Mouse (Mus musculus) liver, adult (tissue): ENCODE measurements around the gene Gpc5.

Source experiments
- GATA4 ChIP-seq: IDR thresholded peaks from 2 replicates; pipeline ENCODE4 v1.6.1; 2014; ENCODE audit warnings: mild to moderate bottlenecking, low read length; ENCODE audit not compliant: insufficient replicate concordance

Gene Gpc5

DNA sequence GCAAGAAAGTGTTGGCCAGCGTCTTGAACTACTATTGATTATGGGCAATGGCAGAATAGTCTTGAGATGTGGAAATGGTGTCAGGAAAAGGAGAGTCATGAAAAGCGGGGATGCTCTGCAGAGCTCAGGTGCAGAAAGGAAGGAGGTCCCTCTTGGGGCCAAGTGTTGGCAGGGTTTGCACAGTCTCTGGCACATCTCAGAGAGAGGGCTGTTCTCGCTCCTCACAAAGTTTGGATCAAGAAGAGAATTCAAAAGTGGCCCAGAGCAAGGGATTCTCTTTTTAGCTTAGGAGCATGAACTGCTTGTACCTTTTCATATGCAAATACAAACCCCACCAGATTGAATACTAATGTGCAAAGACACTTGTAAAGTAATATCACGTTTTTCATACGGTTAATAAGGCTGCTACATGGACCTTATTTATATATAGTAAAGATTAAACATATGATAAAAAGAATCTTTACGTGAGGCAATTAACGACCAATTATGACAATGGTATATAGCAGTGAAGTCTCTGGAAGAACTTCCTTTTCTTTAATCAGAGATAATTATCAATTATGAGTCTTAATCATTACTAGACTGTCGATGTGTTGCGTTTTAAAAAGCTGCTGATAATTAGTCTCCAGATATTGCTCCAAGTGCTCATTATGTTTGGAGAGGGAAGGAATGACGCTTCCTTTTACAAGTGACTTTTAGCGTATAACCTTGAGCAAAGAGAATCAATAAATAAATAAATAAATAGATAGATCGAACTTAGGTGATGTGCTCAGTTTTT, 10.1 kb upstream of the Gpc5 start:
- no peak for TF ChIP-seq GATA4

DNA sequence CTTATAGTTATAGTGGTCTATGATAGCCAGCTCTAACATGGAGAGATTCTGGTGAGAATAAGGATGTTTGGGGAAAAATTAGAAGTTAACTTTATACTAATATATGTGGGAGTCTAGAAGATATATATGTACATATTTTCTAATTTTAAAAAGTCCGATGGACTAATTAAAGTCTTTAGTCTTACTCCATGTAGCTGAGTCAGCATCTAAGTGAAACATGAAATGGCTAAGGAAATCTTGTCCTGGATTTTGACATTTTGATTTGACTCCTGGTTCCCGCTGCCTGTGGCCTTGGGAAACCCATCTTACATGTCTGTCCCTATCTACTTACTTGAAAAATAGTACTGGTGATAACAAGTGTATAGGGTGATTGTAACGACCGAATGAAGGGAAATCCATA, 1.5 kb upstream of the Gpc5 start:
- no peak for TF ChIP-seq GATA4

GRCm38 (mm10) chr14:115092510-115092909, 495 bp downstream of the Gpc5 start:
- TF ChIP-seq GATA4 = no peak

DNA sequence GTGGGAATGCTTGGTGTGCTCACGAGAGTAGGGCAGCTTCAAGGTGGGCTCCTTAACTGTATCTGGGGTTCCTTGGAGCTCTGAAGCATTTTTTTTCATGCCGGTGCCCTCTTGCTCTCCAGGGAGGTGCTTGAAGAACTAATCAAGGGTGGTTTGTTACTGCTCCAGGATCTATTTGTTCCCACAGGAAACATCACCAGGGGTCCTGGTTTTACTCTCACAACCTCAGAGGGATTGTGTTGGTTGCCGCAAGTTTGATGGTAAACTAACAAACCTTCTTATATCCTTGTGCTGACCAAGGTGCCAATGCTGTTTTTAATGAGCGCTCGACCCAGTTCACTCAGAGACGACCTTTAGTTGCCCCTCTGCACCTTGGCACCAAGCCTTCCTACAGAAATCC, 937 bp downstream of the Gpc5 start:
- TF ChIP-seq GATA4 = no peak

DNA sequence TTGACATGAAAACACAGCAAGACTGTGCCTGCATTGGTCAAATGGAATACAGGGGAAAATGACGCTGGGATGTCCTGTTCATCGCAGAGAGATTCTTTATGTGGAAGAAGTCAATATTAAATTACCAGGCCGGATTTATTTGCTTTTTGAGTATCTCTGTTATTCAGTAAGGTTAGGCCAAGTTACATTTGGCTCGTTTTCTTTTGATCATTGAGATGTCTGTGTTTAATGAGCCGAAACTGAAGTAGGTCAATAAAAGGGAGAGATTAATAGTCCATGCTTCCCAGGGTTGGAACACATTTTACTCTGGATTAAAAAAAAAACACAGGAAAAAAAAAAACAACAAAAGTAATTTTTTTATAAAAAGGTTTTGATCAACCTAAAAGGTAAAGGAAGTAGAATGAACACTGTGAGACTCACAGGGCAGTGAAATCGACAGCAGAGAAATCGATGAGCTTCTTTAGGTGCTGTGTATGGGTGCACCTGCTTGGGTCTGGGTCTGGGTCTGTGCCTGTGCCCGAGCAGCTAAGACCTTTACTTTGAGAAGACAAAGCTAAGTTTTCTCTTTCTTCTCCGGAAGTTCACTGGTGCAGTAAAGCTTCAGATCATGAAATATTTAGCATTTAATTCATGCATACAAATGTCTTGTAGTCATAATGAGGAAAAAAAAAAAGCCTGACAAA, 8.7 kb downstream of the Gpc5 start:
- TF ChIP-seq GATA4 = no peak

DNA sequence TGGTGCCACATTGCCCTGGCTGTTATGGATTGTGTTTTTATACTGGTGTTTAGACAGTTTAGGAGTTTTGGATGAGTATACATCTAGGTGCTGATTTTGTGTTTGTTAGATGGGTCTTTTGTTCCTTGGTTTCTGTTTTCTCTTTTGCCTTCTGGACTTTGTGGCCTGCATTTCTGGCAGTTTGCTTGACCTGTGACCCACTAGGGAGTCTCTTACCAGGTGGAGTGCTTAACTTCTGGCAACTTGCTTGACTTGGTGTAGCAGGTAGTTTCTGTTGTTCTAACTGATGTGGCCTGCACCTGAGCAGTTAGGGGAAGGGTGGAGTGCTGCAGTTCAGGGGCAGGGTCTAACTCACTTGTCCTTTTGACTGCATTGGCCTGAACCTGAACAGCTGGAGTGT, 14.3 kb downstream of the Gpc5 start:
- no peak for TF ChIP-seq GATA4

GRCm38 (mm10) chr14:115107467-115107866, 15.5 kb downstream of the Gpc5 start:
- TF ChIP-seq GATA4 = no peak

DNA sequence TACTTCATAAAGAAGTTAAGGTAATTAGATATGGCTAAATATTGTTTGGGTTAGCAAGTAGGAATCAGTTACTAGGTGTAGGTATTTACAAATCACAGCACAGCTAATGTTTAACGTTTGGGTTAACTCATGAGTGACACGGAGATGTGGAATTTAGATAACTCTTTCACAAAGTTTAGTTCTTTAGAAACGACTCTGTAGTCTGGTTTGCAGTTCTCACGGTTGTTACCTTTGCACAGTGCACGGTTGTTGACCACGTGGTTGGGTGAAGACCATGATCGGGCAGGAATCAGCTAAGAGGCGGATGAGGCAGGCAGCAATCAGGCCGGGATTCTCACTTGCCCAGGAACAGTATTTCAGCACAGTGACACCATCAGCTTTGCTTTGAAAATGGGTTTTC, 26.6 kb downstream of the Gpc5 start:
- TF ChIP-seq GATA4 = no peak

- TF ChIP-seq GATA4 = no peak
Observed at GRCm38 (mm10) chr14:115148821-115149220, 56.8 kb downstream of the Gpc5 start.

DNA sequence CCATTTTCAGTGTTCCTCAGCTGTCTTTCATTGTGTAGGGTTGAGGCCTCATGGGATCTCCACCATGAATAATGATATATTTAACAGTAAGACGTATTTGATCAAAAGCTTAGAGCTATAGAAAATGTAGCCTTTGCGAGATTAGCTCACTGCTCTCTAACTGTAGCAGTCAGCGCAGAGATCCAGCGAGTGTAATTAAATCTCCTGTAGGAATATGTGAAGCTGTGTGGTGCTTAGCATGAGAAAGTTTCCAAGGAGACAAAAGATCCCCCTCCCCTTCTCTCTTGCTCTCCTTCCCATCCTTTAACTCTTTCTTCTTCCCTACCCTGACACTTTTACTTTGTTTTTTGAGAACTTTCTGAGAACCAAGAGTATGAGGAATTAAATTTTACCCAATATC, 64.6 kb downstream of the Gpc5 start:
- no peak for TF ChIP-seq GATA4

DNA sequence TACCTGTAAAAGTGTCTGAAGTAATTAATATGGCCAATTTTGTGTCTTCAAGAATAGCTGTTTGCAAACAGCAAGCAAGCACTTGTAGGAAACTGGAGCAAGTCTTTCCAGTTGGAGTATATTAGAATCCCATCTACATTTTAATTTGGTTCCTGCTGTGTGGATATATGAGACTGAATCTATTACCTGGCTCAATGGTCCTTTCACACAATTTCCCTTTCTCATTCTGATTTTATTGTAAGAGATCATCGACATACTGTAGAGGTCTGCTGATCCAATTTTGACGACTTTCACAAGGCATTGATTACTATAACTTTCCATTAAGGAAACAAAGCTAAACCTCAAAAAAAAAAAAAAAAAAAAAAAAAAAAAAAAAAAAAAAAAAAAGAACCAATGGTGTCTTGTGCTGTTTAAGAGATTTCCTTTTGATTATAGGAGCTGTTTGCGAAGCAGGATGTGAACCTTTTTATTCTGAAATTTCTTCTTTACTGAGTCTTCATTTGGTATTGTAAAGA, 85.4 kb downstream of the Gpc5 start:
- TF ChIP-seq GATA4 = no peak

DNA sequence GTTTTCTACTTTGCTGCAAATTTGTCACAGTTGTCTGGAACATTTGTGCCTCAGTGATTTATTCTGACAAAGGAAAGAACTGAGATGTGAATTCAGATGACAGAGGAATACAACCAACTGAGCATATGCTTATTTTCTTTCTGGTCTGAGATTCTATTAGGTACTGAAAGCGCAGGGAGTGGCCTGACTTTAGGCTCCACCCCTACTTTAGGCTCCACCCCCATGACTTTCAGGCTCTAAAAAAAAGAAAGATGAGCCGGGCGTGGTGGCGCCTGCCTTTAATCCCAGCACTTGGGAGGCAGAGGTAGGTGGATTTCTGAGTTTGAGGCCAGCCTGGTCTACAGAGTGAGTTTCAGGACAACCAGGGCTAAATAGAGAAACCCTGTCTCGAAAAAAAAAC, 87.9 kb downstream of the Gpc5 start:
- no peak for TF ChIP-seq GATA4

- TF ChIP-seq GATA4 = no peak
Observed at GRCm38 (mm10) chr14:115188256-115188655, 96.2 kb downstream of the Gpc5 start.

DNA sequence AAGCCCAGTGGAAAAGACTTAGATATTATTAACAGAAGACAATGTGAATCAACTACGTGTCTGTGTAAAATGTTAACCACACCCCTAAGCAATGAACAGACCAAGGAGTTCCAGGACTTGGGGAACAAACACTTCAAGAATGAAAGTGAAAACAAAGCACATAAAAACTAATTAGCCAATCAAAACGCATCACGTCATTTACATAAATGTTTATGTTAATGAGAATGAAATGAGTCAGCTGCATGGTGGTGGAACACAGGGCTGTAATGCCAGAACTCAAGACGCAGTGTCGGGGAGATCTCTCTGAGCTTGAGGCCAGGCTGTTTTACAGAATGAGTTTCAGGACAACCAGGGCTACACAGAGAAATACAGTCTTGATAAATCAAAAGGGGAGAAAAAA, 136.1 kb downstream of the Gpc5 start:
- no peak for TF ChIP-seq GATA4

GRCm38 (mm10) chr14:115236387-115236786, 144.4 kb downstream of the Gpc5 start:
- TF ChIP-seq GATA4 = no peak

DNA sequence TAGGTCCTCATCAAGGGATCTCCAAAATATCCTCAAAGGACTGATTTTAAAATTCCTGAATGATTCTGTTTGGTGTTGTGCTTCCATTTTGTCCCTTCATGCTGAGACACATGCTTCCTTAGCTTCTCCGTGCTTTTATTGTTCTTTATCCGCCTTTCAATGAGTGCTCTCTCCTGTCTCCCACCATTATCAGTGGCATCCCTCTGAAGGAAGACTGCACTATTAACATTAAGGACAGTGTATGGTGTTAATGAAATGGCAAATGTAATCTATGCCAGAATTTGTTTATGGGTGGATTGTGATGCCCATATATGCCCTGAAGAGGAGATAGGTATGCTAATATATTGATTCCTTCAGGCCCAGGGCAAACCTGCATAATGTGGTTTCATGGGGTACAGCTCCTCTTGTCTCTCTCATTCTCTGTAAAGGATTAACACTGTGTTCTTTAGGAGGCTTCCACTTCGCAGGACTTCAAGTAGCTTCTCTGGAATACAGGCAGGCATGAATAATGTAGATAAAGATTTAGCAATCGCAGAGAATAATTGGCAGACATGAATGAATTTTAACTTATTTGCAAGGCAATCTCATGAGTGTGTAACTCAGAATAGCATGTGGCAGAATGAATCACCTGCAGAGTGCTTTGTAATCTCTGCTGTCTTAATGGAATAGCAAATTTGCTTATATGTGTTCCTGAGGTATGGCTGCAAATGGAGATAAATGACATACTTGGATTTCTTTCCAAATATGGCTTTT, 148.8 kb downstream of the Gpc5 start:
- no peak for TF ChIP-seq GATA4

- TF ChIP-seq GATA4 = no peak
Observed at GRCm38 (mm10) chr14:115250537-115250936, 158.5 kb downstream of the Gpc5 start.

- no peak for TF ChIP-seq GATA4
Observed at GRCm38 (mm10) chr14:115251791-115252190, 159.8 kb downstream of the Gpc5 start.
